Mouse (Mus musculus) heart, postnatal 0 days (tissue): ENCODE results near the gene Lkaaear1.

Source experiments
- CTCF ChIP-seq: IDR thresholded peaks from 2 replicates; pipeline ENCODE4 v1.5.1; 2016; ENCODE audit warnings: antibody characterized with exemption, control low read depth, low read depth
- EP300 ChIP-seq: IDR thresholded peaks from 2 replicates; pipeline ENCODE4 v1.6.1; 2016; ENCODE audit warnings: antibody characterized with exemption, low read depth

DNA sequence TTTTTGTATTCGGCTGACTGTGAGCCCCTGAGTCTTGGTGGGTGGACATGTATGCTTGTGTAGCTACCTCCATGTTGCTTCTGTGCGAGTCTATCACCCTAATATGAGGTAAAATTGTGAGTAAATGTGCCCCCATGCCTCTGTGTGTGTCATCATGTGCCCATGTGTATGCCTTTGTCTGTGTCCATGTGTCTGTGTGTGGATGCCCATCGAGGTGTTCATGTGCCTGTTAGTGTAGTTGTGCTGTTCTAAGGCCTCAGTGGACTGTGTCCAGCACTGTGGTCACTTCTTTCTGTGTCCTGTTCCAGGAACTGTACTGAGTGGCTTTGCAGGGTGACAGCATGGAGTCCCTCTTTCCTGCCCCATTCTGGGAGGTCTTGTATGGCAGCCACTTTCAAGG lies 17.1 kb upstream of the Lkaaear1 start:
- no peak for TF ChIP-seq CTCF
- TF ChIP-seq EP300 = no peak
